Mouse (Mus musculus) left cerebral cortex, adult 8-10 months (tissue): ENCODE data around the gene Calr4. TPM values are rescaled to one million over a fixed set of nuclear protein-coding genes. Genes with fewer than 3 reads are reported as not detected.
A peak's percentile ranks its signal among the peaks of the same experiment; 100 is the strongest.

ENCODE experiments used
- DNase-seq, 2 experiments: peaks; one replicate each; pipeline ENCODE4 v3.0.0; 2022; ENCODE audit warnings: low spot score in 2 of 2
- total RNA-seq, 4 experiments: library from RNA; stranded (reverse); gene quantifications; 2 replicates each; pipeline ENCODE4 v1.2.4; 2022

The Calr4 gene
- total RNA-seq = 1 to 10 TPM in 1 of 4 experiments, under 1 TPM in 2, not detected in 1; 0.48 to 1.1 (median 0.68) TPM

DNA sequence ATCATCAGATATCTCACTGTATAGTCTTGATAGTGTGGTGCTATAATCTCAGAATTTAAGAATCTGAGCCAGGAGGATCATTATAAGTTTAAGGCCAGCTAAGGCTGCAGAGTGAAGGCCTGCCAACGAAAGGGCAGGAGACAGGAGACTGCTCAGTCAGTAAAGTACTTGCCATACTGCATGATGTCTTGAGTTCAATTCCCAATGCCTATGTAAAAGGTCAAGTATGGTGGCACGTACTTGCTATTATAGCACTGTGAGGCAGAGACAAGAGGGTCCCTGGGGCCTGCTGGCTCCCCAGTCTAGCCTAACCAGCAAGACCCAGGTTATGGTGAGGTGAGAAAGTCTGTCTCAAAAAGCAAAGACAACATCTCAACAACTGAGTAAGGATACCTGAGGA is at the start of gene Calr4:
Calr4 (plus strand) TSS at position 301 of the 400 bp plus-strand sequence.
- DNase-seq = no peak

DNA sequence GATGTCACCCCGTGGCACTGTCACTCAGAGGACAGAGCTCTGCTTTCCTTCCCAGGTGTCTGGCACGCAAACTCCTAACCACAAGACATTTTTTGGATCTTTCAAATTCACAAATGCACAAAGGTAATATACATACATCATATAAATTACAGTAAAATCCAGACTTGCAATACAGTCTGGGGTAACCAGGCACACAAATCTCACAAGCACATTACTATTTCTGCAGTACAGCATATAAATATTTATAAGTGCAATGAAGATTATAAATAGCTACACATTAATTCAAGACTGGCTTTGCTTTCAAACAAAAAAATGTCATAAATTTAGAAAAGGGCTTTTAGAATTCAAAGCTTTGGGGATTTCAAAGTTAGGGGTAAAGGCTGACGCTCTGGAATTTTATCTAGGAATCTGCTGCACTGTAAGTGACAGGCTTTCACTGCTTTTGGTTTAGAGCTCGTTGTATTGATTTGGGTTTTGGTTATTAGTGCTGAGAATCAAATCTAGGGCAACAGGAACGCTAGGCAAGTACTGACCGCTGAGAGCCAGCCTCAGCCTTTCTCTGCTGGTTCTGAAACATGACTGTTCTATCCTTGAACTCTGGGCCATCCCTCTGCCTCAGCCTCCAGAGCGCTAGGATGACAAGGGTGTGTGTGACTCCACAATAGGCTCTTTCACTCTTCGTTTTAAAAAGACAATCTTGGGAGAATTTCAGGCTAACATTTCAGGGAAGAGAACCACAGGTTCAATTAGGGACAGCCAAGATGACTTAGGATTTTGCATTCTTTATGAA is 48.5 kb upstream of the Calr4 start:
- DNase-seq = no peak

DNA sequence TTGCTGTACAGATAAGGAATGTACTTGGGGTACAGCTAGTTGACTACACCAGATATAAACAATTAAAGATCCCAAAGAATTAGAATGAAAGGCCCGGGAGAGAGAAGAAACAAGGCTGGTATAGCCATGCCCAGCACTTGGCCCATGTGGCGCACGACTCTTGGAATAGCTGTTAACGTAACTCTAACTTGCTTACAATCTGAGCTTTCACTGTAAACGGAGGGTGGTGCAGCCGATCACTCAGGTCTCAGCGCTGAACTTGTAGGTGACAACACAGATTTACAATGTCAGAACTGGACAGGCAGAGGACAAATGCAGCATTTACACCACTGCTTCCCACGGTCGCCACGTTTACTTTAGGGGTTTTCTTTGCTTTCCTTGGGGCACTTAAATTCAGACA is 42.7 kb upstream of the Calr4 start:
- no peak for DNase-seq

DNA sequence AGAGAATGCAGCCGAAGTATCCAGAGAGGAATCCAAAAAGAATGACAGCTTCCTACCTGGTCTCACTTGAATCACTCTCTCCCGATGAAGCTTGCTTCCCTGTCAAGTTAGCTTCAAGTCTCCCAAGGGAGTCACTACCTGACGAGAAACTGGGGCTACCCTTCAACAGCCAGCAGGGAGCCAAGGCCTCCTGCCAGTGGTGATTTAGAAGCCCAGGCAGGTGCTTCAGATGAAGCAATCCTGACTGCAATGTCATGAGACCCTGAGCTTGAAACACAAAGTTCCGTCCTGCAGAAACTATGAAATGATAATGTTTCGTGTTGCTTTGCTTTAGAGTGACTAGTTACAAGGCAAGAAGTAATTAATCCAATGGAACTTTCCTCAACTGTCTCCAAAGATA is 40.4 kb upstream of the Calr4 start:
- no peak for DNase-seq

DNA sequence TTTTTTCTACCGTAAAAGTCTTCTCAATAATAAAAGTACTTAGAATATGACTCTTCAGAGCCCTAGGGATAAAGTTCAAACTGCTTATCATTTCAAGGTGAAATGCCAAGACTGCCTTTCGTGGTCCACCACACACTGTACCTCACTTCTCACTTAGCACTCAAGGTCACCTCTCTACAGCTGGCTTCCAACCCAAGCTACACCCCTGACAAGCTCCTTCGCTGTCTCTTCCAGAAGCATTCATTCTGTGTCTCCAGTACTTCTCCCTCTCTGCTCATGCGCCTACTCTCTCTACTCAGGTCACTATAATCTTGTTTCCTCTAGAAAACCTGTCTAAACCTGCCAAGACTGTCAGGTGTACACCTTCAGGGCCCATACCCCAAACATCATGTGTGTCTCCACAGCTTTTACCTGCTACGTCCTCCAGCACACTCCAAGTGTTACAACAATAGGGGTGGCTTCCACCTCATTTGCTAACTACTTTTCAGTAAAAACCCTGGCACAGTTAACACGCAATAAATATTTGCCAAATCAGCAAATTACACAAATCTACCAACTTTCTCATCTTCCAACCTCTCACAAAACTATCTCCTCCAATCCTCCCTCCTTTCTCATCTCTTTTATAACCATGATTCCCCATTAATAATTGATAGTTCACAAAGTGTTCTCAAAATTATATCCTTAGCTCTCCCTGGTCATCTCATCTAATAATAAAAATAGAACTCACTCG is 38.2 kb upstream of the Calr4 start:
- DNase-seq = no peak

DNA sequence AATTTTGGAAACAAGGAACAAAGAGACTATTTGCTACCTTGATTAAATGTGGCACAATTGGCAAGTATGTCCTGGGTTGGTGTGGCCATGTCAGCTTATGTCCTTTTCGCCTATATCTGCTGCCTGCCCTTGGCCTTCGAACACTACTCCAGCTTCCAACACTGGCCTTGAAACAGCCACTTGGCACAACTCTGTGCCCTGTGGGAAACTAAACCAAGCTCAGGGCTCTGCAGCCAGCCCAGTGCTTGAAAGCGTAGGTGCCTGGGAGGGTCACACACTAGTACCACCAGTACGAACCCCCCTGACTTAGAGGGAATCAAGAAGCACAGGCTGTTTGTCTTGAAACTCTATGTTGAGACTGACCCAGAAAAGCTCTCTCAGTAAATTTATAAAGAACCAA is 35.2 kb upstream of the Calr4 start:
- DNase-seq = no peak

DNA sequence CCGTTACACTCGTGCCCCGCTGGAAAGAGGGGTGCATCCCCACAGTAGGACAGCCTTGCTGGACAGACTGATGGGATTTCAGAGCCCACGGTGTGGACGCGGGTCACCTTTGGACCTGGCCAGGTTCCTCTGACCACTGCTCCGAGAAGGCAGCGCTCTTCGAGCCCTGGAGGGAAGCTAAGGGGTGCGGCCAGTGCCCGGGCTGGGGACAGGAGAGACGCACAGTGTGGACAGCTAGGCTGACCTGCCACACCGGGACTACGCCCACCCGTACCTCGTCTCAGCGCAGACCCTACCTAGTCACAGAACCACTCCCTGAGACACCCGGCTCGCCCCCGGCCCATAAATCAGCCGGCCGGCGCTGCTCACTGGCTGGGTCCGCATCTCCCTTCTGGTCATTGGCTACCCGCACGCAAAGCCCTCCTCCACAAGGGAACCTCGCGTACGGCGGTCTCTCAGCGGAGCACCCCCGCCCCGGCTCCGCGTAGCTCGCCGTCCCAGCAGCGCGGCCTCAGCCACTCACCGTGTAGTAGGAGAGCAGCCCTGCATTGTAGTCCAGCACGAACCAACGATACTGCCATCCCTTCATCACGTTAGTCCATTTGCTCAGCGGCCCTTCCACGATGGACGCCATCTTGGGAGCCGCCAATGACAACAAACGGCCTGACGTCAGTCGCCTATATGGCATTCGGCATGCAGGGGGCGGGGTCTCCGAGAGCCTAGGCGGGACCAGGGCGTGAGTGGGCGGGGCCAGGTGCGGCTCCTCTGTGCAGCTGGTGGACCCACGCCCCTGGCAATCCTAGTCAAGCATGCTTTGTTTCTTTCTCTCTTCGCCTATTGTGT is 32.5 kb upstream of the Calr4 start, which contains the start of gene Osbpl9:
Osbpl9 (minus strand) TSS at position 691 of the 843 bp plus-strand sequence.
- peak; percentile 92 to 97 for DNase-seq

DNA sequence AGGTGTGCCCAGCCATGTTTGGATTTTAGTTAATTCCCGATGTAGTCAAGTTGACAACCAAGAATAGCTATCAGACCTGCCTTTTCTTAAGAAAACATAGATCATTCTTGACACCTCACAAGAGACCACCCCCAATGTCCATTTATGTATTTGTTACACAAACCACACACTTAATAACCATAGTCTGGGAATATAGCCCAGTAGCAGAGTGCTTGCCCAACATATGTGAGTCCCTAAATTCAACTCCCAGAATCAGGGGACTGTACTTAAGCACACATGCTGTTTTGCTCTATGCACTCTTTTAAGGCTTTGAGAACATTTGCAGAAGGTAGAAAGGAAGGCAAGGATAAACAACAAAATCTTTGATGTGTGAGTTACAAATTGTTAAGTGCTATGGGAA is 30.4 kb upstream of the Calr4 start:
- no peak for DNase-seq

DNA sequence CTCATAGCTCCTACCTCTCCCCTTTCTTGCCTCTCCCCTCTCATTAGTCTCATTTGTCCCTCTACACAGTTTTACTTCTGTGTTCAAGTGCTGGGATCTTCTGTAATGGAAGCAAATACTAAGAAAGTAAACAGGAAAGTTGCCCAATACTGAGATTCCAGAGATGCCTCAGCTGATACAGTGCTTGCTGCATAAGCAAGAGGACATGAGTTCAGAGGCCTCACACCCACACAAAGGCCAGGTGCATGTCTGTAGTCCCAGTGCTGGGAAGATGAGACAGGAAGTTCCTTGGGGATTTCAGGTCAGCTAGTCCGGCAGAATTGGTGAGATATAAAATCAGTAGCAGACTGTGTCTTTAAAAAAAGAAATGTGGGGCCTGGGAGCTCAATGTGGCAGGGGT is 29.9 kb upstream of the Calr4 start:
- no peak for DNase-seq

DNA sequence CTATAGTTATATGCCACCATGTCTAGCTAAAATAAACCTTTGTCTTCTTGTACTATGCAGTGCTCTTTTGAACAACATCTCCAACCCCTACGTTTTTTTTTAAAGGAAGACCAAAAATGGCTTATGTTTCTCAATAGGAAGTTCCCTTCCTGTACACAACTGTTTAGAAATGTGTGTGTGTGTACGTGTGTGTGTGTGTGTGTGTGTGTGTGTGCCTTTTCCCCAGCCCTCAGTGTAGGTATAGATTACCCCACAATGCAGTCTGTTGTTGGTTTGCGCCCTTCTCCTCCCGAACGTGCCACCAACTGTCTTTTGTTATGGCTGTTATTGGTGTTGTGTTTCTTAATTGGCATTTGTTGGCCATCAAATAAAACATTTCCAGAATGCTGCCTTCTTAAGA is 26.8 kb upstream of the Calr4 start:
- DNase-seq = no peak

DNA sequence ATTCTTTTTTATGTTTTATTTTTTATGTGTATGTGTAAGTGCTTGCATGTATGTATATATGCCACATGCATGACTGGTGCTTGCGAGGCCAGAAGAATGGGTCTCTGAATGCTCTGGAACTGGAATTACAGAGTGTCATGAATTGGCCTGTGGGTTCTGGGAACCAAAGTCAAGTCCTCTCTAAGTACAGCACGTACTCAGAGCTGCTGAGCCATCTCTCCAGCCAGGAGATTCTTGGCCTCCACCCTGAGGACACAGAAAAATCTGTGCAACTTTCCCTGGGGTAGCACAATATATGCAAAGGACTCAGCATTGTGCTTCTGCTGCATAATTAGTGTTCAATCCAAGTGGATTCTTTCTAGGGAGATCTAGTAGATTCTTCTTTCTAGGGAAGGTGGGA is 24.0 kb upstream of the Calr4 start:
- DNase-seq = no peak

DNA sequence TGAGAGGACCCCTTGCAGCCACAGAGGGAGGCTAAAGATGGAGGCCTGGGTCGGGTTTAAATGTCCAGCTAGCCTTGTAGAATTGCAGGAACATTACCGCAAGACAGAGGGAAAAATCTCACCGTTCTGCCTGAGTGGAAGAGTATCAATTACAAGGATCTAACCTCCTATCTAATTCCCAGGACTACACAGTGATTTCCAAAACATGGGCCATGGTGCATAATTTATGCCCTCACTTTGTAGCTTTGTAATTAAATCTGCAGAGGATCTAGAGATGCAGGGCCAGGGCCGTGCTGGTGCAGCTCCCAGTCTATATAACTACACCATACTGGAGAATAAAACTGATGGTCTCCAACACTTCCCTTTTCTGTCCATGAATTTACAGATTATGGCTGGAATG is 23.4 kb upstream of the Calr4 start:
- DNase-seq = no peak

DNA sequence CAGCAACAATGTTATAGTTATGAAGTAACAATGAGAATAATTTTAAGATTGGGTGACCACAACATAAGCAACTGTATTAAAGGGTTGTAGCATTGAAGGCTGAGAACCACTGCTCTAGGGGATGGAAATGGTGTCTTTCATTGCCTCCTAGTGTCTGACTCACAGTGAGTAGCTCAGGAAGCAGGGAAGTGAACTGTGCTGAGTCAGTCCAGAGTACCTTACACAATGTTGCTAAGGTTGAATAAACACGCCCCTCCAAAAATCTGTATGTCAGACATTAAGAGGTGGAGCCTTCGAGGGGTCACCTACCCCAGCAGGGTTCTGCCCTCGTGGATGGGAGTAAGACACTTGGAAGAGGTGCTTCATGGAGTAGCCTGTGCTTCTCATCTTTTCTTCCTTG is 20.3 kb upstream of the Calr4 start:
- DNase-seq = no peak

DNA sequence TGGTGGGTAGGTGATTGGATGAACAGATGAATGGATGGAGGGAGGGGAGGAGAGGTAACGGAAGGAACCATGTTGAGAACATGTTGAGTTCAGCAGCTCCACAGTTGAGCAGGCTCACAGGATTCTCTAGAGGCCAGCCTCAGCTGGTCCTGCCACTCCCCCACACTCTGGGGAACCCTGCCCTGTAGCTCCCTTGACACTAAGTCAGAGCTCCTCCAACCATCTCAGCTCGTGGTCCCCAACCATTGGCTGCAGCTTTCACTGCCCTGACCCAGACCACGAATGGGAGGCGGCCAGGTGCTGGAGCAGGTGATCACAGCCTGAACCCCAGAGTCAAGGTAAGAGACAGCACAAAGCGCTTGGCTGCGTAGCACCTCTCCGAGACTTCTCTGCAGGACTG is 16.3 kb upstream of the Calr4 start:
- DNase-seq = no peak

DNA sequence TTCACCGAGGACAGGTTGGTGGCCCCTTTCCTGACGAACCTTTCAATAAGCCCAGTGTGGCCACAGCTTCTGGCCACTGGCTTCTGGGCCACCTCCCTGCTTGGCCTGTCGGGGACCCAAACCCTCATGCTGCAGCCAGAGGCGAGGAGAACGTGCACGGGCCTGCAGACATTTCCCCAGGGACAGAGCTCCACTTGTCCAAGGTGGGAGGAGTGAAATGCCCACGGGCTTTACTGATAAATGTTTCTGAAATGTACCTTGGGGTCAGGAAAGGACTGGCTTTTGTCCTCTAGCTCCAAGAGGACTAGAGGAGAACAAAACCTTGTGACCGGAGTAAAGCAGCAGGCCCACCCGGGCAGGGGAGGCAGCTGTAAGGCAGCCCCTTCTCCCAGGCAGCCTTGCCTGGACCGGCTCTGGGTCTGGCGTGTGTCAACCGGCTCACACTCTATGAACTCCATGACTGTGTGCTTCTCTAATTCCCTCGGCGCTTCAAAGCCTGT is 13.8 kb upstream of the Calr4 start:
- no peak for DNase-seq

DNA sequence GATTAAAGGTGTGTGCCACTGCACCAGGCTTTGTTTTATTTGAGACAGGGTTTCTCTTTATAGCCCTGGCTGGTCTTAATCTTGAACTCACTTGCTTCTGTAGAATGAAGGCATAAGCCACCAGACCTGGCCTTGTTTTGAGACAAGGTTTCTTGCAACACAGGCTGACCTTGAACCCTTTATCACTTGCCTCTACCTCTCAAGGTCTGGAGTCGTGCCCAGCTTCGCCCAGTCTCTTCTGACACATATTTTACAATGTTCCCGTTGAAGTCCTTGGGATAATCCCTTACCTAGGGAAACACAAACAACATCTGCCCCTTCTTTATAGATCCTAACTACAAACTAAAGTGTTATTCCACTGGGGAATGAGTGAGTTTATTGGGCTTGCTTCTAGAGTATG is 12.3 kb upstream of the Calr4 start:
- DNase-seq = no peak

DNA sequence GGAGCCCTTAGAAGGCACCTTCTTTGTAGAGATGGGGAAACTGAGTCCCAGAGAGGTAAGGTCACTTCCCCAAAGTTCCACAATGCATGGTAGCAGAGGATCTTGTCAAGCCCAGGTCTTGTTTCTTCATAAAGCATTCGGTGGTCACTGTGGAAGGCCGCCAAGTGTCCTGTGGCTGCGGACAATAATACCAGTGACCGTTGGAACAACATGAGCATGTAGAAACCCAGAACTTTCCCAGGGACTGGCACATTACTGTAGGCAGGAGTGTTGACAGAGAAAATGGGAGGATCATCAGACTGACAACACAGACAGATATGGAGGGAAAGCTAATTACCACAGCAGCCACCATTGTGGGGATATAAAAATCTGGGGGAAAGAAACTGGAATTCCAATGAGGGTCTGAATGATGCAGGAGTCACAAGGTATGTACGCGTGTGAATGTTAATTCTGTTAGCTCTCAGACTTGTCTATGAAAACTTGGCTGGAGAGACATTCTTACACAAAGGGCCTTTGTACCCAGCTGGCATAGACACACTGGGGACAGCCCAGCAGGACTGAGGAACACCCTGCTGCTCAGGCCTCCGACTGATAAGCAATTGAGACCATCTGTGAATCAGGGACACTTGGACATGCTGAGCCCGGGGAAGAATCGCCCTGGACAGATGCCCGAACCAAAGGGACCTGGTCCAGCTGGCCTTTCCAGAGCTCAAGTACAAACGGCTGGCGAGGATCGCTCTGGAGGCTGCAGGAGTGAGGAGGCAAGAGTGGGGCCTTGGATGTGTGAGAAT is 9.3 kb upstream of the Calr4 start:
- peak; percentile 45 to 88 for DNase-seq

DNA sequence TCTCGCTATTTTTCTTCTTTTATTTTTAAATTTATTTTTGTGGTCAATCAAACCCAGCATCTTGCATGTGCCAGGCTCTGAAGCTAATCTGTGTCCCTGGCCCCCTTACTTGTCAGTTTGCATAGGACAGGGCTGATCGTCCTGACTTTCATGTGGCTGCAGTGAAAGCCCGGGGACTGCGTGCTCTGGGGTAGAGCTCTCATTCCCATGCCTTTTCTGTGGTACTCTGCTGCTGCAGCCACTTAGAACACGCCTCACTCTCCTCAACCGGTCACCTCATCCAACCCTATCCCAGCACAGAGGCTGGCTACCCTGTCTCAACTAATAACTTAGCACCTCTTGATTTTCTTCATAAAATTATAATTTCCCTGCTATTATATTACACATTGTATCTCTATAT is 8.7 kb upstream of the Calr4 start:
- DNase-seq = no peak

DNA sequence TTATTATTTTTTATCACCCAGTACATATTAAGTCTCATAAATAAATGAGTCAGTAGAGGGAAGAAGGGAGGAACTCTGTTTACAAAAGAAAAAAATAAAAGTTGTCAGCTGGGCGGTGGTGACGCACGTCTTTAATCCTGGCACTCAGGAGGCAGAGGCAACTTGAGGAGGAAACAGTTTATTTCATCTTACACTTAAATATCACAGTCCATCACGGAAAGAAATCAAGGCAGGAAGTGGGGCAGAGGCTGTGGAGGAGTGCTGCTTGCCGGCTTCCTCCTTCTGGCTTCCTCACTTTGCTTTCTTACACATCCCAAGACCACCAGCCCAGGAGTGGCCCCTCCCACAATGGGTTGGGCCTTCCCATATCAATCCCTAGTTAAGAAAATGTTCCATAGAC is 8.2 kb upstream of the Calr4 start:
- DNase-seq = no peak

DNA sequence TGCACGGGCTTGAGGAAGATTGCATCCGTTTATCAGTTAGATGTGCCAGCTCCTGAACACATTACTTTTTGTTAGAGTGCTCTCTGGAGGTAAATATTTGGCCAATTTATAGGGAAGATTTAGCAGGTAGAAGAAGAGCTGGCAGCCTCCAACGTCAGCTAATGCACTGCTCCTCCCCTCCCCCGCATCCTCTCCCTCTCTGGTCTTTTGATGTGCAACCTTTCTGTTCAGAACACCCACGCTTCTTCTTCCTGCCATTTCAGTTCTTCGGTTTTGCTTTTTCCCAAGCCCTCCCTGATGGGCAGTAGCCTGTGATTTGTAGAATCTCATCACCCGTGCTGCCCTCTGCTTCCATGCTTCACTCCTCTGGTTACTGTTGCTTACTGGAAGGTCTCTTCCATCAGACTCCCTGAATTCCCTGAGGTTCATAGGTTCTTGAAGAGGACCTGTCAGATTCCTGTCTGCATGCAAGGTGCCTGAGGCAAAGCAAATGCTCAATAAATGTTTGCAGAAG is 4.5 kb upstream of the Calr4 start:
- no peak for DNase-seq
